Mouse (Mus musculus): Measurements from ENCODE around the gene Vmn1r40.

Gene Vmn1r40

DNA sequence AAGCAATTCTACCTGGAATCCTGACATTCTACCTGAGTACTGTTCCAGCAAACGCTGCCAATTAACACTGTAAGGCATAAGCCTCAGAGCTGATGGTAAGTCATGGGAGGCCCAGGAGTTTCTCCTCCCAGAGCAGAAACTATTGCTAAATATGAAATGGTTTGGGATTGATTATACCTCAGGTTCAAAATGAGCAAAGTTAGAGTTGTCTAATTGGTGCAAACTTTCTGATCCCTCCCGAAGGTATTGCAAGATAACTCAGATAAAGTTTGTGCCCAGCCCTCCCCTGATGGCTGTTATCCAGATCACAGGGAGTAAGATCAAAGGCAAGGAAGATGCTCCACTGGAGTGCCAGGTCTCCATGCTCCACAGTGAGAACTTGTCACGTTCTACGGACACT is at the start of gene Vmn1r40:
TSS of gene Vmn1r40 (plus strand) at position 301 of the 400 bp plus-strand sequence.
- no peak for DNase-seq (ENCODE audit: low spot score)

DNA sequence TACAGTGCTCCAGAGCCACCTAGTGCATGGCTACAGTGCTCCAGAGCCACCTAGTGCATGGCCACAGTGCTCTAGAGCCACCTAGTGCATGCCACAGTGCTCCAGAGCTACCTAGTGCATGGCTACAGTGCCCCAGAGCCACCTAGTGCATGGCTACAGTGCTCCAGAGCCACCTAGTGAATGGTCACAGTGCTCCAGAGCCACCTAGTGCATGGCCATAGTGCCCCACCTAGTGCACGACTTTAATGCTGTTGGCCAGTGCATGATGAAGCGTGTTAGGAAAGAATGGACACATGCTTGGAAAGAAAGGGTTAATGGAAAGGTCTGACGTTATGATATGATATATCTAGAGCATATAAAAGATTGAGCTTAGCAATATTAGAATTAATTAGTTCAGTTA is 49.0 kb upstream of the Vmn1r40 start:
- no peak for DNase-seq (ENCODE audit: low spot score)

DNA sequence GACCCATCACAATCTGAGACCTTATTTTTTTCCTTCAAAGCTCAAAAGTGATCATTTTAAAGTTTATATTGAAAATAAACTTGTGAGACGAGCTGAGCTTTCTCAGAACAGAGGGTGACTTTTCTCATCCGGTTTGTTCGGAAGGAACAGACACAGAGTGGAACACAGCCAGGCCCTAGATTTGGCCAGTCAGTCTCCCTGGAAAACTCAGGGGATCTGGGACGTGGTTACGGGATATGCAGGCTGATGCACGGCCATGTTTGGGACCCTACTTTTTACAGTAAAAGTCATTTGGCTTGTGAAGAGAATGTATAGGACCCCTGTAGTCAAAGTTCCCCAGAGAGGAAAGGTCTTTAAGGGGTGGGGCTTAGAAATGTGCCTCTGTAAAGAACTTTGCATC is 48.4 kb upstream of the Vmn1r40 start:
- no peak for DNase-seq (ENCODE audit: low spot score)

DNA sequence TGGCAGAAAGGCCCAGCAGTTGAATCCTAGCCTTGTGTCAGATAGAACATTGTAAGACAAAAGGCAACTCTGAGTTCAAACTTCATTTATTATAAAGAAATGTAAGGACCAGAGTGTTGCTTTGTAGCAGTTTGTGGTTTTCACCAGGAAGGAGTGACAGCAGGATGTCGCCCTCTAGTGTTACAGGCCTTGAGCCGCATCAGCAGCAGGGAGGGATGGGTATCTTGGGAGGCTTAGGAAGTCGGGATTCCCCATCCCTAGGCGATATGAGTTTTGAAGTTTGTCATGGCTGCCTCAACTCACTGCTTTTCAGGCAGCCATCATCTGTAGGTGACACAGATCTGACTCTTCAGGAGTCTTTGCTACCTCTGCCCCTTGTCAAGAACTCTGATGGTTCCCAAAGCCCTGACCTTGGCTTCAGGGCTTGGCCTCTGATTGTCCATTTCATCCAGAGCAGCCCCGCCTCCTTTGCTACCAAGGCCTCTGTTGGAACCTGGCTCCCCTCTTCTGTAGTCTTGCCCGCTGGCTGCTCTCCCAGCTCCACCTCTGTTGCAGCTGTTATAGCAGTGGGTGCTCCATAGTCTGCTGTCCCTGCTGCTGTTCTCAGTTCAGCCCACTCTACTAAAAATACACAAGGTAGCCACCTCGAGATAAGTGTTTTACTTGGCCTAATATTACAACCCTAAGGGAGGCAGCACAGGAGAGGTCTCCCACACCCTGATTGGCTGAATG is 47.5 kb upstream of the Vmn1r40 start:
- DNase-seq (ENCODE audit: low spot score) = peak; percentile 44

DNA sequence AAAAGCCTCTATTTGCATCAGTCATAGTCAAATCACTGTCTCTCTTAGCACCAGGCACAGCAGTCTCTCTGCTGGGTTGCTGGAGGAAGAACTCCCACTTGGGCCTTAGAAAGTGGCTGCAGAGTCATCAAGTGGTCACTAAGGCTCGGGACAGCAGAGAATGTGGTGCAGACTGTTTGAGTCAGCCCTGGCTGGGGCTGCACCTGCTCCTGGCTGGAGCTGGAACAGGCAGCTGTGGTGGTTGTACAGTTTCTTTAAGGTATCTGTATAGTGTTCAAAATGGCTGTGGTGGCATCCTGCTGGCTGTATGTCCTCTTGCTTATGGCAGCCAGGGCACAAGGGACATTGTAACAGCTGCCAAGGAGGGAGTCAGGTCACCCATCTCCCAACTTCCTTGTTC is 46.9 kb upstream of the Vmn1r40 start:
- DNase-seq (ENCODE audit: low spot score) = no peak

DNA sequence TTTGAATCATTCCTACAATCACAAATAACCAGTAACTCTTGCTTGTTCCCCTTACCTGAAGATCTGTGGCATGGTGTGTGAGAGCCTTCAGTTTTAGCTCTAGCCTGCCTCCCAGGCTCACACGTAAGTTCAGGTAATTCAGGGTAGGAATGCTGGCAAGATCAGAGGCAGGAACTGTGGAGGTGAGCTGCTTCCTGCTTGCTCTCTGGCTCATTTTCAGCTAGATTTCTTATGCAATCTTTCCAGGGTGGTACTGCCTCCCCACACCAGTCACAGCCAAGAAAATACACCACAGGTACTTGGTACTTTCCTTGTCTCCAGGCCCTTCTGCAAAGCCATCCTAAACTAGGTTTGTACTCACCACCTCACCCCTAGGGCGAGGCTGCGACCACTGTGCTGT is 44.8 kb upstream of the Vmn1r40 start:
- no peak for DNase-seq (ENCODE audit: low spot score)

DNA sequence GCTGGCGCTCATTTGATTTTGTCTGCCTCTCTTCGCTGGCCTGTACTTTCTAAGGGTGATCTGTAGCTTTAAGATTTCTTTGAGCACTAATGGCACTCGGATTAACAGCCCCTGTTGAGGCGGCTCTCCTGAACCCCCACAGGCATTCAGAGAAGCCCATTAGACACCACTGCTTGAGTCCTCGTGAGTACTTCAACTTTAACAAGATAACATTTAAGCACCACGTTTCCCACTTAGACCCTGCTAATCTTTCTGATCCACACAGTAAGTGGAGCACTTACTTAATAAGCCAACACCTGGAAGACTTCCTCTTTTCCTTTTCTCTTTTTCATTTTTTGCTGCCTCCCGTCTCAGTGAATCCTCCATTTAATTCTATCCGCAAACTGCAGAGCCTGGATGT is 42.2 kb upstream of the Vmn1r40 start:
- DNase-seq (ENCODE audit: low spot score) = no peak

DNA sequence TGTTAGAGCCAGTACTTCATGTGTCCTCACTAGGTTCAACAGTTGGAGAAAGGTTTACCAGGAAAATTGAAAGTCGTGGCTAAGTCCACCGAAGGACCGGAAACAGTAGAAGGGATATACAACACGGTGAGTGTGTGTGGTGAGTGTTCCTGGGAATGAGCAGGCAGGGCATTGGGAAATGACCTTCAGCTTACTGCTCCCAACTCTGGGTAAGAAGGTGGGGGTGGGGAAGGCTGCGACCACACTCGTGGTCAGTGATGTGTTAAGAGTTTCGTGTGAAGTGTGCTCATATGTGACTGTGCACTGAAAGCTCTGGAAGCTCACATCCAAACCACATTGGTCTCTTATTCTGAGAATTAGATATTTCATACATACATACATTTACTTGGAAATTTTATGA is 41.7 kb upstream of the Vmn1r40 start:
- DNase-seq (ENCODE audit: low spot score) = no peak

DNA sequence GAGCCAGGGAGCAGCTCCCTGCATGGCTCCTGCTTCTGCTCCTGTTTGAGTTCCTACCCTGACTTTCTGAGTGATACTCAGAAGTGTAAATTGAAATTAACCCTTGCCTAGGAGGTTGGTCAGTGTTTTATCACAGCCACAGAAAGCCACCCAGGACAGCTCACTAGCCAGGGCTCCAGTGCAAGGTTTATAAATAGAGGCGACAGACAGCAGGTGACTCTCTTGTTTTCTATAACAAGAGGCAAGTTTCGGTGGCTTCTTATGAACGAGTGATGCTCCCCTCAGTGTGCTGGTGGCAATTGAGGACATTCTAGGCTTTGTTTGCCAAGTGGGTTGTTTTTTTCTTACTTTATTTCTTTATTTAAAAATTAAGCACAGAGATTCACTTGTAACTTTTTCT is 40.4 kb upstream of the Vmn1r40 start:
- no peak for DNase-seq (ENCODE audit: low spot score)

DNA sequence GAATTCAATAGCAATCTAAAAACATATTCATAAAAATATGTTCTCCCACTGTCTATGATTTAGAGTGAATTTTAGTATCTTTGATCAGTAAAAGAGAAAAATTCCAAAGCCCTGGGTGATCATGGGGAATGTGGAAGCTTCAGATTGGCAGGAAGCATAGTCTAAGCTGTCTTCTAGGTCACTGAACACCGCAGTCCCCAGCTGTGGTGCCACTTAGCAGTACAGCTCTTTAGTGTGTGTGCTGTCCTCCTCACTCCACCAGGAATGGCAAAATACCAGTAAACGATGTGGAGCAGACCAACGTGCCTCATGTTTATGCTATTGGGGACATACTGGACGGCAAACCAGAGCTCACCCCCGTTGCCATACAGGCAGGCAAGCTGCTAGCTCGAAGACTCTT is 37.8 kb upstream of the Vmn1r40 start:
- no peak for DNase-seq (ENCODE audit: low spot score)

DNA sequence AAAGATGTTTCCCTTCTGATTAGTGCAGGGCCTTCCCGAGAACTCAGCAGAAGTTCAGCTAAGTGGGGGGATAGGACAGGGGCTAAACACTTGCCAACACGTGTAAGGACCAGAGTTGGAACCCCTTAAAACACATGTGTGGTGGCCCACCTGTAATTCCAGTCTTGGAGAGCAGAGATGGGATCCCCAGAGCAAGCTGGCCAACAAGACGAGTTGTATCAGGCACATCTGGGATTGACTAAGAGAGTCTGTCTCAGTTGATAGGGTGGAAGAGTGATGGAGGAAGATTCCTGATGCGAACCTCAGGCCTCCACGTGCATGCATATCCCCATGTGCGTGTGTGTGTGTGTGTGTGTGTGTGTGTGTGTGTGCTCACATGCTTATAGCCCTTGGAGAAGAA is 35.9 kb upstream of the Vmn1r40 start:
- DNase-seq (ENCODE audit: low spot score) = no peak

DNA sequence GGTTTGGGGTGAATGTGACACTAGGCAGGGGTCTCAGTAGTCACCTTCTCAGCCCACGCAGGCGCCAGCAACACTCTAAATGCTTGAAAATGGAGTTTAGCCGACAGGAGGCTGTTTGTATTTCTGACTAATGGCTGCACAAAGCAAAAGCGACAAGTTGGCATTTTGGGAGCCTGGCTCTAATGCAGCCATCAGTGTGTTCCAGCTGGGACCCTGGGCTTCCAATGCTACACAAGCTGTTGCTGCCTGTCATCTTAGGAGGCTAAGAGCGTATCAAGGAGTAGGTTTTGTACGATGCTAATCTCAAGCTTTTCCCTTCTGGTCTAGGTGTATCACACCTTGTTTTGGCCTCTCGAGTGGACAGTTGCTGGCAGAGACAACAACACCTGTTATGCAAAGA is 34.7 kb upstream of the Vmn1r40 start:
- peak; percentile 40 for DNase-seq (ENCODE audit: low spot score)

DNA sequence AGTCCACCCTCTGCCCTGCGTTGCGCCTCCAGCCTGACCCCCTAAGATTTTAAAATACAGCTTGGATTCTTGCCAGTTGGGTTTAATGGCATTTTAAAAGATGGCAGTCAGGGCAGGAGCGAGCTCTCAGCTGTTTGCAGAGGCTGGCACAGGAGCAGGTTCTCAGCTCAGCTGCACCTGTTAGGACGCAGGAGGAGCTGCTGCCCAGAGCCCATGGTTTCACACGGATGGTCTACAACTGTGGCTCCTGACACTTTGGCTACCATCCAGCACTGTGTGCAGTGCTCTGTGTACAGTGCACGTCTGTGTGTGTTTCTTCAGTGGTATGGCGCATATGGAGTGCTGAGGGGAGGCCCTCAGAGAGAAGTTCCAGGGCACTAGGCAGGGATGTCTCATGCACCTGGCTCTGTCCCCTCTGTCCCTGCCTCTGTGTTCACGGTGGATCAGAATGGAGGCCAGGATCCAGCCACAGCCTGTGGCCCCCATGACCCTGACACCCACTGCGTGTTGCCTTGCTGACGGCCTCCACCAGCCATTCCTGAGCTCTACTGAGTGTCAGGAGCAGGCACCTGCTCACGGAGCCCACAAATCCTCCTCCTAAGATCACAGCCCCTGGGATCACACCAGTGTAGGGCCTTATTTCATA is 34.1 kb upstream of the Vmn1r40 start:
- DNase-seq (ENCODE audit: low spot score) = no peak

DNA sequence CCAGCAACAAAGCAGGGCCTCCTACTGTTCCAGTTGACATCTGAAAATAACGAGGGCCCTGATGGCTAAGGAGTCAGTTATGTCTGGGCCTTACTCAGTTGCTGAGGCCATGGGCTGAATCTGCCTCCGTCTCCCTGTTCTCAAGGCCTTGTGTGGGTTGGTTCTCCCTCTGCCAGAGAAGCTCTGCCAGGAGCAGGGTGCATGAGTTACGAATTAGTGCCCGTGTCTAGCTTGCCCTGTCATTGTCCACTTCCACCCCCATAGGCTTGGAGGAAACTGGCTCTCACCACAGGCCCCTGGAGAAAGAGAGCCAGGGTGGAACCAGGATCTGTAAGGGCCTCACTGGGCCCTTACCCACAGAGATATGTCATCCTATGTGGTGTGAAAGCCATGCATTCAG is 28.8 kb upstream of the Vmn1r40 start:
- DNase-seq (ENCODE audit: low spot score) = no peak

DNA sequence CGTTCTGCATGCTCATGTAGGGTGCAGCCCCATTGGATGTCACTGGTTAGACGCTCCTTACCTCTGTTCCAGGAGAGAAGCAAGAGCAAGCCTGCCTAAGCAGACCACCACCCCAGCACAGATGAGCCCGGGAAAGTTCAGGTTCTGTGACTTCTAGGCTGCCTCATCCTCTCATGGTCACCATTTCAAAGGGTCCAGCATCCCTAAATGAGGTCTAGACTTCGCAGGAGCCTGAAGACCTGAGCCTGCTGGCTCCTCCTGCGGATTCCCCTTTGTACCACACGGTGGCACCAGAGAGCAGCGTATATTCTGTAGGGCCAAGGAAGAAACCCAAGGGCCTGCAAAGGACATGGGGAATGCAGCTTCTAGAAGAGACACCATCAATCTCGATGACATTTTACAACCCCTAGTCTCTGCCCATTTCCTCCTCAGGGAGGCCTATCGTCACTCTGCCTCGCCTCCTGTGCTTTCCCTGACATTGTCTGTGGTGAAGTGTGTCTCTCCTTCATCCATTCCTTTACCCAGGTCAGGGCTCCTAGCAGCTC is 28.0 kb upstream of the Vmn1r40 start:
- peak; percentile 76 for DNase-seq (ENCODE audit: low spot score)

DNA sequence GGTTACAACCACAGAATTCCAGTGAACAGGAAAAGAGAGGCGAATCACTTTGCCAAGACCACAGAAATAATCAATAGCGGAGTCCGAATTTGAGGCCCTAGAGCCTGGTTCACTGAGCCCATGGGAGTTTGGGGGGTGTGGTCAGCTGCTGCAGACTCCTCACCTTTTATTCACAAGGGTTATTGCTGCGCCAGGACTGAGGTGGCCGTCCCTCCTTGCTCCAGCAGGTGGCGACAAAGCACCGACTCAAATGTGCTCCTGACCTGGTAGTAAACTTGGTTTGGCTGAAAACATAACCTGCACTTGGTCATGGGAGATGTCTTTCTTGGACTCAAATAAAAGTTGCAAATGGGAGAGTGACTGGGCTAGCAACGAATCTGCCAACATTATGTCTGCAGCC is 27.2 kb upstream of the Vmn1r40 start:
- DNase-seq (ENCODE audit: low spot score) = peak; percentile 82

DNA sequence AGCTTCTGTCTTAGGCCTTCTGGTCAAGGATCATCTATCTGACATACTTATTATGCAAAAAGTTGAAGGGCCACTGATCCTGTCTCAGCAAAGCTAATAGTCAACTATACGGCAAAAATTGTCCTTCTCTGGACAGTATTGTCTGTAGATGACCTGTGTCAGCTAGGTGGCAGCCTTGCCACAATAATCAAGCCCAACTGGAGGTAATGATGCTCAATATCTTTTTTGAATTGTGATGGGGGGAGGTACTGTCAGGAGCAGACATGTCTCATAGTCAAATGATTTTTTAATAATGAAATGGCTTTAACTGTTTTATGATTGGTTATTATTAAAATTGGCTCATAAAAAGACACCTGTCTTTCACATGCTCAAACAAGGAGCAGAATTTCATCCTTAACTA is 23.1 kb upstream of the Vmn1r40 start:
- DNase-seq (ENCODE audit: low spot score) = no peak

DNA sequence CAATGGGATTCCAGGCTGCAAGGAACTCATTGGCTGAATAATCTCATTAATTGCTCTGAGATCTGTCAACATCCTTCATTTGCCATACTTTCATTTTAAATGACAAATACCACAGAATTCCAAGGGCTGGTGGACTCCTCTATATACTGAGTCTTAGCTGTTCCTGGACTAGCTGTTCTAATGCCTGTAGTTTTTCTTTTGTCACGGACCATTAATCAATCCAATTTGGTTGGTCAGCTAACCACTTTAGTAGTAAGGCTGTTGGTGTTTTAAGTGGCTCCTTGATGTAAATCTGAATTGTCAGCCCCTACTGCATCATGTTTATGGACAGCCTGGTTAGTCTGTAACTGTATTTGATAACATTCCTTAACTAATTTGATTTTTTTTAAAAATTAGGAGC is 20.2 kb upstream of the Vmn1r40 start:
- DNase-seq (ENCODE audit: low spot score) = no peak

DNA sequence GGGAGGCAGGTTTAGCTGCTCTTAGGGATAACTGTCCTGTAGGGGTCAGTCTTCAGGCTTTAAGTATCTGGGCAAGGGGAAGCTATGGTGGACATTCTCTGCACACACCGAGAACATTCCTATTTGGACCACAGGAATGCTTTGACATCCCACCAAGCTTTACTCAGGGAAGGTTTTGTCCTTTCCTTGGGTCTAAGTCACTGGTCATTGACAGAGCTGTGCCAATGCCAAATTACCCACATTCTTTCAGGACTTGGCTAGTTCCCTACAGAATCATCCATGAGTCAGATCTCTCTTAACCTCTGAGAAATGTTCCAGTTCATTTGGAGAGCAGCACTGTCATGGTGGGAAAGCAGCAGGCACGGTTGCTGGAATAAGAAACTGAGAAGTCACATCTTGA is 716 bp upstream of the Vmn1r40 start:
- DNase-seq (ENCODE audit: low spot score) = no peak

DNA sequence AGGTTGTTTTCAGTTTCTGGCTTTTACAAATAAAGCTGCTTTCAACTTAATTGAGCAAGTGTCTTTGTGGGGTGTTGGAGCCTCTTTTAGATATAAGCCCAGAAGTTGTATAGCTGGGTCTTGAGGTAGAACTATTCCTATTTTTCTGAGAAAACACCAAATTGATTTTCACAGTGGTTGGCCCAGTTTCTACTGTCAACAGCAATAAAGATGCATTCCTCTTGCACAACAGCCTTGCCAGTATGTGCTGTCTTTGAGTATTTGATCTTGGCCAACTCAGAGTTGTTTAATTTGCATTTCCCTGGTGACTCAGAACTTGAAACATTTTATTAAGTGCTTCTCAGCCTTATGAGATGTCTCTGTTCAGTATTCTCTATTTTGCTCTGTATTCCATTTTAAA is 10.7 kb downstream of the Vmn1r40 start:
- DNase-seq (ENCODE audit: low spot score) = no peak

DNA sequence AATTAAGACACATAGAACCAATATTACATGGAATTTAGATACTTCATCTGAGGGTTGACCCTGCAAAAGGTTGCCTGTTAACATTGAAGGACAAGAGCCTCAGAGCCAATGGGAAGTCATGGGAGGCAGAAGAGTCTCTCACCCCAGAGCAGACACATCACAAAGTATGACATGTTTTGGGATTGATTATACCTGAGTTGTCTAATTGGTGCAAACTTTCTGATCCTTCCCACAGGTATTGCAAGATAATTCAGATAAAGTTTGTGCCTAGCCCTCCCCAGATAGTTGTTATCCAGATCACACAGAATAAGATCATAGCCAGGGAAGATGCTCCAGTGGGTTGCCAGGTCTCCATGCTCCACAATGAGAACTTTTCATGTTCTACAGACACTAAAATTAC is 33.1 kb downstream of the Vmn1r40 start, which contains the start of gene Vmn1r41:
TSS of gene Vmn1r41 (plus strand) at position 301 of the 400 bp plus-strand sequence.
- DNase-seq (ENCODE audit: low spot score) = no peak

DNA sequence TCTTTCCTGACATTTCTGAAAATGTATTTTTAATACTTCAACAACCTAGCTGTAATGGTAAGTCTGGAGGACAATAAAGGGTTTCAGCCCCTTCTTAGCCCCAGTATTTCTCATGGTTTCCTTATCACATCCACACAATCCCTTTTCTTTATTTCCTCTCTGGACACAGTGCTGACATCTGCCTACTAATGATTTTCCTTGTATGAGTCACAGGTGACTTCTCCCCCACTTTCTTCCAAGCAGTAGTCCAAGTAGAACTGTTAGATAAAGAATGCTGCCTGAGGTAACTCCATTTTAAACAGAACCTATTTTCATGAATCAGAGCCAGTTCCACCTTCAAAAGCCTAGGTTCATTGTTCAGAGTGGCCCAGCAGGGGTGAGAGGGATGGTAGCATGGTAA is 35.5 kb downstream of the Vmn1r40 start:
- no peak for DNase-seq (ENCODE audit: low spot score)
